Mouse (Mus musculus): ENCODE results near the gene Ift81. TPM values are rescaled to one million over a fixed set of nuclear protein-coding genes. Genes with fewer than 3 reads are reported as not detected.
A peak's percentile ranks its signal among the peaks of the same experiment; 100 is the strongest.

The Ift81 gene
- total RNA-seq, 2 experiments from 2014 or later, result 3.7 to 6.2 TPM

- DNase-seq, result no peak
Measured at GRCm38 (mm10) chr5:122558127-122558526, 56.2 kb downstream of the Ift81 start.

GRCm38 (mm10) chr5:122555107-122555506, 59.2 kb downstream of the Ift81 start:
- DNase-seq, result no peak
- intact Hi-C loops (cut with DNase I; ENCODE audit: low total_unique reads), result no loop called here

More at GRCm38 (mm10) chr5:122558127-122558526, 56.2 kb downstream of the Ift81 start:
- intact Hi-C loops (cut with DNase I; ENCODE audit: low total_unique reads), result no loop called here

GRCm38 (mm10) chr5:122552638-122553037, 61.7 kb downstream of the Ift81 start:
- no peak for DNase-seq
- intact Hi-C loops (cut with DNase I; ENCODE audit: low total_unique reads), result no loop called here

GRCm38 (mm10) chr5:122550460-122550859, 63.9 kb downstream of the Ift81 start:
- intact Hi-C loops (cut with DNase I; ENCODE audit: low total_unique reads), result no loop called here
- DNase-seq, result no peak

- no peak for DNase-seq
- intact Hi-C loops (cut with DNase I; ENCODE audit: low total_unique reads), result loop anchor here (10.0 kb wide), 1 partner anchor 76 kb away; no protein-coding TSS in a partner anchor
Measured at GRCm38 (mm10) chr5:122548671-122549070, 65.6 kb downstream of the Ift81 start.

GRCm38 (mm10) chr5:122547810-122548209, 66.5 kb downstream of the Ift81 start:
- intact Hi-C loops (cut with DNase I; ENCODE audit: low total_unique reads), result loop anchor here (10.0 kb wide), 1 partner anchor 77 kb away; no protein-coding TSS in a partner anchor

GRCm38 (mm10) chr5:122547251-122547714, 67.0 kb downstream of the Ift81 start:
- intact Hi-C loops (cut with DNase I; ENCODE audit: low total_unique reads), result loop anchor here (10.0 kb wide), 1 partner anchor 78 kb away; no protein-coding TSS in a partner anchor
- peak; percentile 33 for DNase-seq

More at GRCm38 (mm10) chr5:122547810-122548209, 66.5 kb downstream of the Ift81 start:
- DNase-seq, result no peak

- intact Hi-C loops (cut with DNase I; ENCODE audit: low total_unique reads), result loop anchor here (10.0 kb wide), 1 partner anchor 81 kb away; no protein-coding TSS in a partner anchor
- no peak for DNase-seq
Measured at GRCm38 (mm10) chr5:122543392-122543791, 70.9 kb downstream of the Ift81 start.

GRCm38 (mm10) chr5:122541871-122542270, 72.4 kb downstream of the Ift81 start:
- intact Hi-C loops (cut with DNase I; ENCODE audit: low total_unique reads), result loop anchor here (10.0 kb wide), 1 partner anchor 83 kb away; no protein-coding TSS in a partner anchor
- DNase-seq, result no peak

GRCm38 (mm10) chr5:122538077-122538476, 76.2 kb downstream of the Ift81 start:
- no peak for DNase-seq
- intact Hi-C loops (cut with DNase I; ENCODE audit: low total_unique reads), result no loop called here

- intact Hi-C loops (cut with DNase I; ENCODE audit: low total_unique reads), result no loop called here
- no peak for DNase-seq
Measured at GRCm38 (mm10) chr5:122537654-122538053, 76.7 kb downstream of the Ift81 start.

- no peak for DNase-seq
- intact Hi-C loops (cut with DNase I; ENCODE audit: low total_unique reads), result no loop called here
Measured at GRCm38 (mm10) chr5:122533884-122534283, 80.4 kb downstream of the Ift81 start.

GRCm38 (mm10) chr5:122529913-122530604, 84.3 kb downstream of the Ift81 start:
- DNase-seq, result no peak
- intact Hi-C loops (cut with DNase I; ENCODE audit: low total_unique reads), result no loop called here

GRCm38 (mm10) chr5:122529316-122529715, 85.0 kb downstream of the Ift81 start:
- intact Hi-C loops (cut with DNase I; ENCODE audit: low total_unique reads), result no loop called here
- peak; percentile 74 for DNase-seq

GRCm38 (mm10) chr5:122528591-122528990, 85.7 kb downstream of the Ift81 start:
- intact Hi-C loops (cut with DNase I; ENCODE audit: low total_unique reads), result no loop called here
- no peak for DNase-seq

- DNase-seq, result no peak
- intact Hi-C loops (cut with DNase I; ENCODE audit: low total_unique reads), result no loop called here
Measured at GRCm38 (mm10) chr5:122527761-122528160, 86.6 kb downstream of the Ift81 start.

GRCm38 (mm10) chr5:122526878-122527730, 87.2 kb downstream of the Ift81 start:
- intact Hi-C loops (cut with DNase I; ENCODE audit: low total_unique reads), result no loop called here
- no peak for DNase-seq

GRCm38 (mm10) chr5:122526405-122526804, 87.9 kb downstream of the Ift81 start:
- peak; percentile 21 for DNase-seq
- intact Hi-C loops (cut with DNase I; ENCODE audit: low total_unique reads), result no loop called here

GRCm38 (mm10) chr5:122525238-122525931, 88.9 kb downstream of the Ift81 start:
- peak; percentile 30 for DNase-seq
- intact Hi-C loops (cut with DNase I; ENCODE audit: low total_unique reads), result no loop called here

GRCm38 (mm10) chr5:122524854-122525237, 89.5 kb downstream of the Ift81 start:
- intact Hi-C loops (cut with DNase I; ENCODE audit: low total_unique reads), result no loop called here
- no peak for DNase-seq

Measured in gastrocnemius, postnatal 14 days (tissue).